Mouse (Mus musculus) midbrain, embryonic 16.5 days (tissue): ENCODE data around the gene Ctsz. TPM values are rescaled to one million over a fixed set of nuclear protein-coding genes. Genes with fewer than 3 reads are reported as not detected.

Source experiments
- ATAC-seq: fragments of 200-750 bp; cut with Nextera tagmentation; 2 replicates; pipeline ENCODE4 v1.8.0; 2017; ENCODE audit warnings: moderate TSS enrichment
- H3K27ac ChIP-seq: fragments of 300-500 bp; sonication (generic); 2 replicates; pipeline ENCODE4 v1.5.1; 2014; ENCODE audit warnings: mild to moderate bottlenecking, low read length, mixed read lengths
- H3K27me3 ChIP-seq: fragments of 300-500 bp; sonication (generic); 2 replicates; pipeline ENCODE4 v1.6.1; 2014; ENCODE audit warnings: low read depth, low read length, mixed read lengths; ENCODE audit not compliant: control insufficient read depth, insufficient read depth
- H3K36me3 ChIP-seq: fragments of 300-500 bp; sonication (generic); 2 replicates; pipeline ENCODE4 v1.6.1; 2014; ENCODE audit warnings: mild to moderate bottlenecking, low read length, moderate library complexity, mixed read lengths; ENCODE audit not compliant: control insufficient read depth, insufficient read depth
- H3K4me1 ChIP-seq: fragments of 300-500 bp; sonication (generic); 2 replicates; pipeline ENCODE4 v1.6.1; 2014; ENCODE audit warnings: mild to moderate bottlenecking, low read length, mixed read lengths; ENCODE audit not compliant: control insufficient read depth, insufficient read depth
- H3K4me2 ChIP-seq: fragments of 300-500 bp; sonication (generic); 2 replicates; pipeline ENCODE4 v1.6.1; 2014; ENCODE audit warnings: mild to moderate bottlenecking, low read length, mixed read lengths
- H3K4me3 ChIP-seq: fragments of 300-500 bp; sonication (generic); 2 replicates; pipeline ENCODE4 v1.5.1; 2014; ENCODE audit warnings: low read depth, mild to moderate bottlenecking, low read length, moderate library complexity, mixed read lengths
- H3K9ac ChIP-seq: fragments of 300-500 bp; sonication (generic); 2 replicates; pipeline ENCODE4 v1.6.1; 2014; ENCODE audit warnings: low read depth, low read length, mixed read lengths
- H3K9me3 ChIP-seq: fragments of 300-500 bp; sonication (generic); replicated peaks from 2 replicates; pipeline ENCODE4 v1.6.1; 2014; ENCODE audit warnings: mild to moderate bottlenecking, low read length, mixed read lengths; ENCODE audit not compliant: control insufficient read depth, poor library complexity, severe bottlenecking
- WGBS: fragments of 180-500 bp; shearing (Covaris S2); extraction: QIAGEN DNeasy Blood & Tissue Kit; methylation state at CpG from one replicate; pipeline ENCODE4 v1.1.7; 2014; 5-methylcytosine and 5-hydroxymethylcytosine counted together
- polyA plus RNA-seq: library from polyadenylated mRNA; unstranded; fragments of >200 nt; fragmentation: Nextera tagmentation; extraction: Ambion mirVana; gene quantifications from 2 replicates; pipeline ENCODE4 v1.2.1, GENCODE M21; 2015

Gene Ctsz
- 54.8 and 63.3 TPM in 2 replicates for polyA plus RNA-seq

DNA sequence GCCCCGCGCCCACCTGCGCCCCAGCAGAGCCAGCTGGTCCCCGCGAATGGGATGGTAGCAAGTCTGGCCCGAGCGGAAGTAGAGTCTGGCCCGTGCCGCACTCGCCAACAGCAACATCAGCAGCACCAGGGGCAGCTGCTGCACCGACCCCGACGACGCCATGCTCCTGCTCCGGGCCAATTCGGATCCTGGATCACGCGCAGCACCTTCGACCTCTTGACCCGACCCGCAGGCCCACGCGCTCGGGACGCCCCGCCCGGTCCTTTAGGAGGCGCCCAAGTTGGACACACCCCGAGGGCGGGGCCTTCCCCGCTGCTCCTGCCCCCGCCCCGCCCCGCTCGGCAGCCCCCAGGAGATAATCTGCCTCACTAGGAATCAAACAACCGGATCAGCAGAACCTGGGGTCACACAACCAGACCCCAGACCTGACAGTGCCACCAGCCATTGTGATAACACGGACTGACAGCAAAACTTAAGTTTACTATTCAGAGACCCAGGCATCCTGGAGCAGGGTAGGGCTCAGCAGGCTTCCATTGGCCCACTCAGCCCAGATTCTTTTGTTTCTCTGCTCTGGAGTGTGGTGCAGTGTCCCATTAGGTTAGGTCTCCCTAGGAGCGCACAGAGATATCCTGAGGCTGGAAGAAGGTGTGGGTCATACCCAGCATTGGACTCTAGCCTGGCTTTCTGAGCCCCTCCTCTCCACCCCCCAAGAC is at the start of gene Ctsz:
TSS of gene Ctsz (minus strand) at position 303 of the 713 bp plus-strand sequence.
- WGBS: under 1% methylated on average over 36 of the region's 38 CpGs
- H3K27ac ChIP-seq: no peak within 1 kb of the TSS
- H3K36me3 ChIP-seq: no peaks in the 10 kb centered on the region
- peak; percentile 77 for ATAC-seq
- H3K27me3 ChIP-seq: no peaks in the 10 kb centered on the region
- peaks cover 8% of the 10 kb centered on the region; the same call in 1 of the 2 replicates for H3K4me1 ChIP-seq
- H3K9ac ChIP-seq: peak within 1 kb of the TSS; percentile 72
- peak within 1 kb of the TSS; percentile 52 for H3K4me3 ChIP-seq
- H3K4me2 ChIP-seq: peak within 1 kb of the TSS; percentile 87
- H3K9me3 ChIP-seq: no peaks in the 10 kb centered on the region

DNA sequence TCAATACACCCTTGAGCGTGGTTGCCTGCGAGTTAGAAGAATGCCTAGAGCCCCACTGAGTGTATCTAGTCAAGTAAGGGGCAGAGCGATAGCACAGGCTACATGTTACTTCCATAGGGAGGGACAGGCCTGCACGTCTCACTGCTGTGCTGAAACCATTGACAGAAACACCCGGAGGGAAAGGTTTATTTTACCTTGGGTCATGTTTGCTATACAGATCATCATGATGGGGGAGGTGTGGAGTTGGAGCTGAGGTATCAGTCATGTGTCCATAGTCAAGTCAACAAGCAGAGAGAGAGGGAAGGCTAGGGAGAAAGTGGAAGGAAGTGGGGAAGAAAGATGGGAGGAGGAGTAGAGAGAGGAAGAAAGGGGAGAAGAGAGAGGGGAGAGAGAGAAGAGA is 48.2 kb upstream of the Ctsz start:
- H3K27ac ChIP-seq: no peak overlapping the region
- H3K4me3 ChIP-seq: no peak overlapping the region
- H3K27me3 ChIP-seq: no peaks in the 10 kb centered on the region
- H3K36me3 ChIP-seq: no peaks in the 10 kb centered on the region
- H3K9me3 ChIP-seq: no peaks in the 10 kb centered on the region
- no peak for ATAC-seq
- no peak overlapping the region for H3K4me2 ChIP-seq
- no peaks in the 10 kb centered on the region for H3K4me1 ChIP-seq
- H3K9ac ChIP-seq: no peak overlapping the region
- 86% methylated on average over 5 of the region's 5 CpGs for WGBS

DNA sequence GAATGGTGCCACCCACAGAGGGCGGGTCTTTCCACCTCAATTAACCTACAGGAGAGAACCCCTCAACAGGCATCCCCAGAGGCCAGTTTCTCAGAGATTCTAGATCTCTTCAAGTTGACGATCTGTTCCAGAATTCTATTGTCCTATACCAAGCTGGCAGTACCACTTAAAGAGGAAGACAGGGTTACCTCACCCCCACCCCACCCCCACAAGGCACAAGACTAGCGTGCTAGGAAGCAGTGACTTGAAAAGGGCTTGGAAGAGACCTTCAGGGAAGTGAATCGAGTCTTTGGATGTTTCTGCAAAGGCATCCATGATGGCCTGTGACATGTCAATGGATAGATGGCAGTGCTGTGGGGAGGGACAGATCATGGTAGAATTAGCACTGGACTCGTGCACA is 39.9 kb upstream of the Ctsz start:
- no peaks in the 10 kb centered on the region for H3K36me3 ChIP-seq
- 77% methylated on average over 5 of the region's 5 CpGs for WGBS
- no peaks in the 10 kb centered on the region for H3K9me3 ChIP-seq
- no peaks in the 10 kb centered on the region for H3K4me1 ChIP-seq
- H3K27me3 ChIP-seq: no peaks in the 10 kb centered on the region
- no peak for ATAC-seq
- no peak overlapping the region for H3K4me3 ChIP-seq
- H3K9ac ChIP-seq: no peak overlapping the region
- H3K4me2 ChIP-seq: no peak overlapping the region
- no peak overlapping the region for H3K27ac ChIP-seq

DNA sequence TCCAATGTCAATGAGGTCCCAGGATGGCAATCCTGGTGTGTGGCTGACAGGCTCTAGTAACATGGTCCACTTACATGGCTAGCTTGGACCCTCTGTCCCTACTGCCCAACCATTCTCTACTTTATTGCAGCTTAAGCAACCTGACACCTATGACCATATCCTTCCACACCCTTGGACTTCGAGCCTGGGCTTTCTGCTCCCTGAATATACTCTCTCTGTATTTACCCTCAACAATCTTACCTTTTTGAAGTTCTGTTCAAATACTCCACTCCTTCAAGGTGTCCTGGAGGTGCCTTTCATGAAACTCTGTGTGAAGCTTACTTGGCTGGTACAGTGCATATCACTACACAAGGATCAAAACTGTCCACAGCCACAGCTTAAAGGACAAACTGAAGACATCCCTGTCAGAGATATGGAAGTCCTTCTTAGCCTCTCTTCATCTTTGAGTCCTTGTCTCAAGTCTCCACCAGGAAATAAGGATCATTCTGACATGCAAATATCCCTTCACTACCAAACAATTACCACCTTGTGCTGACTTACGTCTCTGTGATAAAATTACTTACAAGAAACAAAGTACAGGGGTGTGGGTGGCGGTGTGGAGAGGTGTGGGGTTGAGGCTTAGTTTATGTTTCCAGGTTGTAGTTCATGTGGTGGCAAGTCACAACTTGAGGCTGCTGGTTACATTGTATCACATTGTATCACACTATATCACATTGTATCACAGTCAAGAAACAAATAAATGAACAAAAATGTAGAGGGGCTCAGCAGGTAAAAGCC is 38.9 kb upstream of the Ctsz start:
- Histone ChIP-seq H3K4me1 (no peaks in the 10 kb centered on the region), H3K36me3 (no peaks in the 10 kb centered on the region), H3K27ac (no peak overlapping the region), H3K27me3 (no peaks in the 10 kb centered on the region), H3K9ac (no peak overlapping the region), H3K4me3 (no peak overlapping the region), H3K4me2 (no peak overlapping the region), H3K9me3 (no peaks in the 10 kb centered on the region)
- WGBS: 81% methylated on average over 3 of the region's 3 CpGs
- ATAC-seq: no peak

DNA sequence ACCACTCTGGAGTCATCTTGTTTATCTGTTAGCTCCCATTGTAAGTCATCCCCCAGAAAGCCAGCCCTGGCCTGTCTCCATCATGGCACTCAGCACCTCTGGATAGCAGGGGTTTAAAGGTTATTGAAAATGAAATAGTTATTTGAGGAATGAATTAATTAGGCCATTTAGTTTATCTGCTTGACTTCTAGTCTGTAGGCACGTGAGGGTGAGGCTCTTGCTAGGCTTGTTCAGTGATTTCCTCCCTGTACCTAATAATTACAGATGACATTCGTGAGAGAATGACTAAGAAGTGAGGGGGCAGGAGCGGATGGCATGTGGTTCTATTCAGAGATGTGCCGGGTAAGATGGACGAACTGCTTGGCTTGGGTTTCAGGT is 34.7 kb upstream of the Ctsz start:
- no peaks in the 10 kb centered on the region for H3K27me3 ChIP-seq
- no peak overlapping the region for H3K27ac ChIP-seq
- ATAC-seq: no peak; the same call in 1 of the 2 replicates
- H3K4me3 ChIP-seq: no peak overlapping the region
- H3K9ac ChIP-seq: no peak overlapping the region
- 83% methylated on average over 5 of the region's 5 CpGs for WGBS
- H3K9me3 ChIP-seq: no peaks in the 10 kb centered on the region
- H3K36me3 ChIP-seq: no peaks in the 10 kb centered on the region
- H3K4me2 ChIP-seq: peak overlapping the region; percentile 82
- peaks cover 6% of the 10 kb centered on the region; the same call in 1 of the 2 replicates for H3K4me1 ChIP-seq

DNA sequence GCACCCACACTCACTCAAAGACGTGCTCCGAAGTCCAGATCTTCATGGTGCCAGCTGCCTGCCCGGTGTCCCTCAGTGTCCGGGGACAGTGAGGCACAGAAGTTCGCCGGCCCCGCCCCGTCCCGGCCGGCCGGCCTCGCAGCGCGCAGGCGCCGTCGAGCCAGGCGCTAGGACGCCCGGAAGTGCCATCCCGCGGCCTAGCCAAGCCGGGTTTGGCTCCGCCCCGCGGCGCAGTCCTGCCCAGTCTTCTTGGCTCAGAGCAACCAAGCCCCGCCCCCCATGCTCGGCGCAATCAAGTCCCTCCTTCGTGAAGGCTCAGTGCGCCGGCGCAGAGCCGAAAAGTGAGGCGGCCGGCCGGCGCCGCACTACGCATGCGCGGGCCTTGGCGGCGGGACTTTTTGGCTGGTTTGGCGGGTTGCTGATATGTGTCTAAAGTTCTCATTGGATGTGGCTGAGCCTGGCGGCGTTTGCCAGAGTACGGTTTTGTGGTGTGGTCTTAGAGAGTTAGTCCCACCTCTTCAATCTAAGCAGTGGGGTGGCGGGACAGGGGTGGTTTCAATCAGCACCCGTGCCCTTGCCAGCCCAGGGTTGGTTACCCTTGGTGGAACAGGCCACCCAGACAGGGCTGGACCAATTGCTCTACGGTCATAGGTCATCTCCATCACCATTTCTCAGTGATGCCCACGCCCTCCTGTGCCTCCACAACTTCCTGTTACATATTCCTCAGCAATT is 34.1 kb upstream of the Ctsz start, which contains the start of gene Prelid3b:
TSS of gene Prelid3b (minus strand) at position 264 of the 732 bp plus-strand sequence.
- Histone ChIP-seq H3K4me3 (peak within 1 kb of the TSS; percentile 83), H3K27me3 (no peaks in the 10 kb centered on the region), H3K4me2 (peak within 1 kb of the TSS; percentile 82), H3K27ac (no peak within 1 kb of the TSS; the same call in 1 of the 2 replicates), H3K4me1 (peaks cover 6% of the 10 kb centered on the region; the same call in 1 of the 2 replicates), H3K9me3 (no peaks in the 10 kb centered on the region), H3K9ac (peak within 1 kb of the TSS; percentile 78), H3K36me3 (no peaks in the 10 kb centered on the region)
- 2% methylated on average over 50 of the region's 53 CpGs for WGBS
- ATAC-seq: peak; percentile 99

DNA sequence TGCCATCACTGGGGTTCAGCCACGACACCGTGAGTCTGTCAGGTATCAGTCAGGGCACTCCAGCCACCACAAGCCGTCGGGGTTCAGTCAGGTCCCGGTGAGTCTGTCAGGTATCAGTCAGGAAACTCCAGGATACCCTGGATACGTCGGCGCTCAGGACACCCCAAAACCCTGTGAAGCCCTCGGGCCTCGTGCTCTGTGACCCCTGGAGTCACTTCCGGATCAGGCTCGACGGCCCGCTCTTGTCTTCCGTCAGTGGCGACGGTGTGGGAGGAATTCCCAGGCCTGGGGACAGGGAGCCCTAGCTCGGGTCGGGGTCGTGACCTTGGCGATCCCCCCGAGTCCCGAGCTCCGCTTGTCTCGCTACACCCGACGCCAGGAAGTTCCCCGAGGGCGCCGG is 33.6 kb upstream of the Ctsz start:
- peak; percentile 53 for ATAC-seq
- H3K9me3 ChIP-seq: no peaks in the 10 kb centered on the region
- peak overlapping the region; percentile 83 for H3K4me3 ChIP-seq
- WGBS: 8% methylated on average over 28 of the region's 30 CpGs
- peak overlapping the region; percentile 82 for H3K4me2 ChIP-seq
- peaks cover 6% of the 10 kb centered on the region; the same call in 1 of the 2 replicates for H3K4me1 ChIP-seq
- peak overlapping the region; percentile 78 for H3K9ac ChIP-seq
- no peaks in the 10 kb centered on the region for H3K36me3 ChIP-seq
- H3K27me3 ChIP-seq: no peaks in the 10 kb centered on the region
- no peak overlapping the region; the same call in 1 of the 2 replicates for H3K27ac ChIP-seq

DNA sequence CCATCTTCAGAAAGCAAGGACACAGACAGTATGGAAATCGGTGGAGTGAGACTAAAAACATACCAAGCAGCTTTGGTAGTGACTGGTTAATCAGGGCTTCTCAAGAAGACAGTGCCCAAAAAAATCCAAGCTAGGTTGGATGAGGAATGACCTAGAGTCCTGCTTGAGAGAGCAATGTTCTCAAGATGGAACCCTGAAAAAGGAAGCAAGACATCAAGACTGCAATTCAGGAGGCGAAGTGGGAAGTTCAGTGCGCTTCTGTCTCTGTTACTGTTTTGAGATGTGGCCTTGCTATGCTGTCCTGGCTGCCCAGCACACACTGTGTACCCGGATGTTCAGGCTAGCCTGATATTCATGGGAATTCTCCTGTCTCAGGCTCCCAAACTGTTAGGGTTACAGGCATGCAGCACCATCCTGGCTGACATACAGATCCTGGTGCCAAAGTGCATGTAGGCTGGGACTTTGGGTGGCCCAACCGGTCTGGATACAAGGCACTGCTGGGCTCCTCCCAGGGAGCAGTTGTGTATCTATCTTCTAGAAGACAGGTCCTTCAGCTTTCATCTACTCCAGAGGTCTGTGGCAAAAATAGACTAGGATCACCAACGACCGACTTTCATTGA is 32.1 kb upstream of the Ctsz start:
- H3K9me3 ChIP-seq: no peaks in the 10 kb centered on the region
- WGBS: 97% methylated on average over 7 of the region's 7 CpGs
- no peak overlapping the region for H3K9ac ChIP-seq

More for the DNA sequence above, 32.1 kb upstream of the Ctsz start:
- no peak for ATAC-seq
- H3K4me2 ChIP-seq: no peak overlapping the region
- H3K4me3 ChIP-seq: no peak overlapping the region
- peaks cover 6% of the 10 kb centered on the region; the same call in 1 of the 2 replicates for H3K4me1 ChIP-seq
- no peaks in the 10 kb centered on the region for H3K27me3 ChIP-seq
- peaks cover 4% of the 10 kb centered on the region; the same call in 1 of the 2 replicates for H3K36me3 ChIP-seq
- no peak overlapping the region for H3K27ac ChIP-seq
